Mouse (Mus musculus) skeletal muscle tissue, postnatal 0 days (tissue): ENCODE results near the gene Syt5. TPM values are rescaled to one million over a fixed set of nuclear protein-coding genes. Genes with fewer than 3 reads are reported as not detected.

Experiments
- microRNA-seq, 2 experiments: library from miRNA; unstranded; fragments of <30 nt; microRNA quantifications; one replicate each; pipeline ENCODE4; 2016
- polyA plus RNA-seq: library from polyadenylated mRNA; unstranded; fragments of >200 nt; fragmentation: Nextera tagmentation; extraction: Ambion mirVana; gene quantifications from 2 replicates; pipeline ENCODE4 v1.2.1, GENCODE M21; 2015

Gene Syt5
- polyA plus RNA-seq, result 0.10 and 0.31 TPM in 2 replicates

GRCm38 (mm10) chr7:4547221-4547641 lies at the start of gene Syt5:
TSS of gene Syt5 (minus strand) at chr7:4547541.

GRCm38 (mm10) chr7:4532005-4532729 lies 15.2 kb downstream of the Syt5 start, which contains the start of gene Dnaaf3:
TSS of gene Dnaaf3 (minus strand) at chr7:4532453.

GRCm38 (mm10) chr7:4524212-4524922 lies 23.0 kb downstream of the Syt5 start, which contains the start of gene Tnni3:
TSS of gene Tnni3 (minus strand) at chr7:4524229.

GRCm38 (mm10) chr7:4516332-4517050 lies 30.9 kb downstream of the Syt5 start, which contains the start of gene Tnnt1:
TSS of gene Tnnt1 (minus strand) at chr7:4516382.

GRCm38 (mm10) chr7:4501558-4502397 lies 45.6 kb downstream of the Syt5 start, which contains the start of gene Ppp1r12c:
TSS of gene Ppp1r12c (minus strand) at chr7:4501680.

Small RNA genes lying within 50 kb of the gene (microRNA-seq; reads per million reads assigned to microRNA genes)
- 0 reads per million in 2 experiments for gene Gm23577

Other genes starting within 250 kb of the Syt5 start
- not detected in 2 replicates for gene Ncr1, start 209.8 kb downstream of the Syt5 start, polyA plus RNA-seq
- gene Gp6, start 149.8 kb downstream of the Syt5 start, polyA plus RNA-seq, result not detected in 2 replicates
- 19.4 and 23.9 TPM in 2 replicates for gene Rdh13, start 101.9 kb downstream of the Syt5 start, polyA plus RNA-seq
- 0.76 and 5.7 TPM in 2 replicates for gene Eps8l1, start 86.9 kb downstream of the Syt5 start, polyA plus RNA-seq
- gene Ppp1r12c, start 45.9 kb downstream of the Syt5 start, polyA plus RNA-seq, result 25.2 and 28.3 TPM in 2 replicates
- gene Tnnt1, start 31.2 kb downstream of the Syt5 start, polyA plus RNA-seq, result 884 and 1,161 TPM in 2 replicates
- gene Tnni3, start 23.3 kb downstream of the Syt5 start, polyA plus RNA-seq, result 3.2 and 3.4 TPM in 2 replicates
- 0.27 and 0.55 TPM in 2 replicates for gene Dnaaf3, start 15.1 kb downstream of the Syt5 start, polyA plus RNA-seq
- not detected in 2 replicates for gene Ptprh, start 56.5 kb upstream of the Syt5 start, polyA plus RNA-seq
- gene Tmem86b, start 83.9 kb upstream of the Syt5 start, polyA plus RNA-seq, result 0.26 and 0.62 TPM in 2 replicates
- gene Ppp6r1, start 111.5 kb upstream of the Syt5 start, polyA plus RNA-seq, result 5.1 and 5.6 TPM in 2 replicates
- 41.2 and 49.2 TPM in 2 replicates for gene Hspbp1, start 137.5 kb upstream of the Syt5 start, polyA plus RNA-seq
- gene Brsk1, start 143.1 kb upstream of the Syt5 start, polyA plus RNA-seq, result 0.23 and 0.39 TPM in 2 replicates
- 0.07 TPM in 1 of 2 replicates, not detected in the other for gene Tmem150b, start 177.7 kb upstream of the Syt5 start, polyA plus RNA-seq
- gene Kmt5c, start 192.6 kb upstream of the Syt5 start, polyA plus RNA-seq, result 22.4 and 24.9 TPM in 2 replicates
- 18.6 and 22.1 TPM in 2 replicates for gene Cox6b2, start 205.6 kb upstream of the Syt5 start, polyA plus RNA-seq
- not detected in 2 replicates for gene Fam71e2, start 223.8 kb upstream of the Syt5 start, polyA plus RNA-seq
- 0.09 TPM in 1 of 2 replicates, not detected in the other for gene Il11, start 235.3 kb upstream of the Syt5 start, polyA plus RNA-seq
- gene Tmem190, start 235.4 kb upstream of the Syt5 start, polyA plus RNA-seq, result not detected in 2 replicates
- gene Tmem238, start 242.1 kb upstream of the Syt5 start, polyA plus RNA-seq, result 8.2 and 8.9 TPM in 2 replicates
- gene Rpl28, start 245.3 kb upstream of the Syt5 start, polyA plus RNA-seq, result 262 and 278 TPM in 2 replicates